Mouse (Mus musculus): ENCODE results near the gene Usp12. TPM values are rescaled to one million over a fixed set of nuclear protein-coding genes. Genes with fewer than 3 reads are reported as not detected.

Usp12 gene
- polyA plus RNA-seq, 1 experiment from 2014 or later, result 13.0 TPM

DNA sequence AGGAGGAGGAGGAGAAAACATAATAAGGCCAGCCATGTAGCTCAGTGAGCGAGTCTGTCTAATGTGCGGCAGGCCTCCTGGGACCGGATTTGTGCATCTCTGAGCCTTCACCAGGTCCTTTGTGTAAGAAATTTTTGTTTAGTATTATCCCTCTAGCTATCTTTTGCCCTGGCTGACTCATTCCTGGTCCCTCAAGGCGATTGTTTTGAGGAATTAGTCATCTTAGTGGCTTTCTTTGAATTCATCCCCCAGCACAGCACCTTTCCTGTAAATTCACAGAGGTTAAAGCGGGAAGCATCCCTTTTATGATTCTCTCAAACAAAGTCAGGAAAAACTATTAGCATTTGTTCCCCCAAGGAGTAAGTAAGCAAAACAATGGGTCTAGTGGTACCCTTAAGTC lies 18.1 kb upstream of the Usp12 start:
- ATAC-seq, result no peak
- H3K4me2 ChIP-seq (ENCODE audit: low read length), result no peak overlapping the region

DNA sequence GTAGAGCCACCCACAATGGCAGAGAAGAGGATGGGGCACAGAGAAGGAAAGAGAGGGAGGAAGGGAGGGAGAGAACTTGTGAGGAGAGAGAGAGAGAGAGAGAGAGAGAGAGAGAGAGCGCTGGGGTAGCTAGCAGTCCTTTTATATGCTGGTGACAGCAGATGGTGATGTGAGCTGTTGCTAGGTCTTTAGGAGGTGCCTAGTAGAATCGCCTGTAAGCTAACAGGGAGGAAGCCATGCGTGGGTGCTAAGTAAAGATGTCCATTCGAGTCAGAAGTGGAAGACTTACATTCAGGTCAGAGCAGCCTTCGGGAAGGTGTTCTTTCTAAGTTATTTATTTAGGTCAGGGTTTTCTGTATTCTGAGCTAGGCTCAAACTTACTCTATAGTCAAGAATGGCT lies 15.1 kb upstream of the Usp12 start:
- H3K36me3 ChIP-seq (ENCODE audit: control insufficient read depth, insufficient read depth, low read length), result no peaks in the 10 kb centered on the region
- WGBS, result 75% methylated on average over 5 of the region's 5 CpGs
- H3K27me3 ChIP-seq (replicated peaks; ENCODE audit: control insufficient read depth, insufficient read depth, low read length), result no peaks in the 10 kb centered on the region
- H3K9me3 ChIP-seq (ENCODE audit: control insufficient read depth, low read length), result no peaks in the 10 kb centered on the region
- no peak overlapping the region for H3K4me3 ChIP-seq (ENCODE audit: low read length)
- ATAC-seq, result no peak
- no peak overlapping the region for H3K4me2 ChIP-seq (ENCODE audit: low read length)
- H3K9ac ChIP-seq (ENCODE audit: low read depth, low read length), result no peak overlapping the region
- H3K4me1 ChIP-seq (ENCODE audit: control insufficient read depth, insufficient read depth, low read depth, low read length), result no peaks in the 10 kb centered on the region
- no peak overlapping the region for H3K27ac ChIP-seq (ENCODE audit: low read depth, low read length)

More for the DNA sequence above, 18.1 kb upstream of the Usp12 start:
- no peak overlapping the region for H3K27ac ChIP-seq (ENCODE audit: low read depth, low read length)
- H3K27me3 ChIP-seq (replicated peaks; ENCODE audit: control insufficient read depth, insufficient read depth, low read length), result no peaks in the 10 kb centered on the region
- H3K9ac ChIP-seq (ENCODE audit: low read depth, low read length), result no peak overlapping the region
- 92% methylated on average over 5 of the region's 5 CpGs for WGBS
- H3K9me3 ChIP-seq (ENCODE audit: control insufficient read depth, low read length), result no peaks in the 10 kb centered on the region
- no peak overlapping the region for H3K4me3 ChIP-seq (ENCODE audit: low read length)
- H3K4me1 ChIP-seq (ENCODE audit: control insufficient read depth, insufficient read depth, low read depth, low read length), result no peaks in the 10 kb centered on the region
- H3K36me3 ChIP-seq (ENCODE audit: control insufficient read depth, insufficient read depth, low read length), result no peaks in the 10 kb centered on the region

- Histone ChIP-seq H3K4me3 (ENCODE audit: low read length) (no peak overlapping the region), H3K4me2 (ENCODE audit: low read length) (no peak overlapping the region), H3K9me3 (ENCODE audit: control insufficient read depth, low read length) (peaks cover 4% of the 10 kb centered on the region; the same call in 1 of the 2 replicates), H3K4me1 (ENCODE audit: control insufficient read depth, insufficient read depth, low read depth, low read length) (no peaks in the 10 kb centered on the region), H3K9ac (ENCODE audit: low read depth, low read length) (no peak overlapping the region), H3K27ac (ENCODE audit: low read depth, low read length) (no peak overlapping the region; the same call in 1 of the 2 replicates), H3K27me3 (replicated peaks; ENCODE audit: control insufficient read depth, insufficient read depth, low read length) (no peaks in the 10 kb centered on the region), H3K36me3 (ENCODE audit: control insufficient read depth, insufficient read depth, low read length) (no peaks in the 10 kb centered on the region)
- WGBS, result 83% methylated on average over 8 of the region's 8 CpGs
- no peak for ATAC-seq
These were observed 11.2 kb upstream of the Usp12 start for GRCm38 (mm10) chr5:146806004-146806430.

- Histone ChIP-seq H3K27ac (ENCODE audit: low read depth, low read length) (no peak overlapping the region), H3K4me2 (ENCODE audit: low read length) (no peak overlapping the region), H3K4me3 (ENCODE audit: low read length) (no peak overlapping the region), H3K9ac (ENCODE audit: low read depth, low read length) (no peak overlapping the region), H3K36me3 (ENCODE audit: control insufficient read depth, insufficient read depth, low read length) (no peaks in the 10 kb centered on the region), H3K9me3 (ENCODE audit: control insufficient read depth, low read length) (peaks cover 4% of the 10 kb centered on the region; the same call in 1 of the 2 replicates), H3K27me3 (replicated peaks; ENCODE audit: control insufficient read depth, insufficient read depth, low read length) (no peaks in the 10 kb centered on the region), H3K4me1 (ENCODE audit: control insufficient read depth, insufficient read depth, low read depth, low read length) (peaks cover 5% of the 10 kb centered on the region)
- 30% methylated on average over 9 of the region's 9 CpGs for WGBS
- no peak for ATAC-seq
These were observed 3.2 kb upstream of the Usp12 start for GRCm38 (mm10) chr5:146798031-146798430.

GRCm38 (mm10) chr5:146795728-146796127 lies 922 bp upstream of the Usp12 start:
- Histone ChIP-seq H3K4me1 (ENCODE audit: control insufficient read depth, insufficient read depth, low read depth, low read length) (peaks cover 27% of the 10 kb centered on the region), H3K27me3 (replicated peaks; ENCODE audit: control insufficient read depth, insufficient read depth, low read length) (no peaks in the 10 kb centered on the region), H3K36me3 (ENCODE audit: control insufficient read depth, insufficient read depth, low read length) (no peaks in the 10 kb centered on the region), H3K9me3 (ENCODE audit: control insufficient read depth, low read length) (no peaks in the 10 kb centered on the region), H3K4me2 (ENCODE audit: low read length) (no peak overlapping the region), H3K9ac (ENCODE audit: low read depth, low read length) (no peak overlapping the region), H3K27ac (ENCODE audit: low read depth, low read length) (no peak overlapping the region), H3K4me3 (ENCODE audit: low read length) (no peak overlapping the region)
- no peak for ATAC-seq
- WGBS, result 69% methylated on average over 13 of the region's 13 CpGs

GRCm38 (mm10) chr5:146794084-146794852 lies 538 bp downstream of the Usp12 start:
- Histone ChIP-seq H3K27ac (ENCODE audit: low read depth, low read length) (peak overlapping the region; percentile 88), H3K36me3 (ENCODE audit: control insufficient read depth, insufficient read depth, low read length) (no peaks in the 10 kb centered on the region), H3K9me3 (ENCODE audit: control insufficient read depth, low read length) (no peaks in the 10 kb centered on the region), H3K9ac (ENCODE audit: low read depth, low read length) (peak overlapping the region; percentile 98), H3K27me3 (replicated peaks; ENCODE audit: control insufficient read depth, insufficient read depth, low read length) (no peaks in the 10 kb centered on the region), H3K4me1 (ENCODE audit: control insufficient read depth, insufficient read depth, low read depth, low read length) (peaks cover 31% of the 10 kb centered on the region), H3K4me2 (ENCODE audit: low read length) (peak overlapping the region; percentile 81), H3K4me3 (ENCODE audit: low read length) (peak overlapping the region; percentile 99)
- peak; percentile 54 for ATAC-seq
- under 1% methylated on average over 46 of the region's 83 CpGs for WGBS

DNA sequence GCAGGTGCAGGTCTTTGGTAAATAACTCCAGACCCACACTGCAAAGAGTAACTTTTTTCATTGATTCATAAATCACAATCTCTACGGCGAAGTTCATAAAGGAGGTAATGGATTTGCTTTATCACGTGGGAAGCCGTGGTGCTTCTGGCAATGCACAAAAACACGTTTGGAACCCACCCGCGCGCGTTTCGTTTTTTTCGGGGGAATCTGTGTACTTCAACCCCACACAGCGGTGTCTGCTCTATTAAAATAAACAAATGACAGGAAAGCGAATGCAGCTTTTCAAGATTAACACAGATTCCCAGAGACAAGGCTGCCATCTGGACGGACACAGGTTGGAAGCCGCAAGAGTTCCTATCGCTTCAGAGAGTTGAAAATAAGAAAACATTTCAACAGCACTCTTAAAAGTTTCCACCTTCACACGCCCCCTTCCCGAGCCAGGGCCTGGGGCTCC lies 1.1 kb downstream of the Usp12 start:
- Histone ChIP-seq H3K9ac (ENCODE audit: low read depth, low read length) (peak overlapping the region; percentile 98), H3K27me3 (replicated peaks; ENCODE audit: control insufficient read depth, insufficient read depth, low read length) (no peaks in the 10 kb centered on the region), H3K4me3 (ENCODE audit: low read length) (peak overlapping the region; percentile 99), H3K9me3 (ENCODE audit: control insufficient read depth, low read length) (no peaks in the 10 kb centered on the region), H3K36me3 (ENCODE audit: control insufficient read depth, insufficient read depth, low read length) (no peaks in the 10 kb centered on the region), H3K27ac (ENCODE audit: low read depth, low read length) (peak overlapping the region; percentile 88), H3K4me2 (ENCODE audit: low read length) (peak overlapping the region; percentile 81), H3K4me1 (ENCODE audit: control insufficient read depth, insufficient read depth, low read depth, low read length) (peaks cover 31% of the 10 kb centered on the region)
- no peak for ATAC-seq
- WGBS, result 6% methylated on average over 18 of the region's 18 CpGs

DNA sequence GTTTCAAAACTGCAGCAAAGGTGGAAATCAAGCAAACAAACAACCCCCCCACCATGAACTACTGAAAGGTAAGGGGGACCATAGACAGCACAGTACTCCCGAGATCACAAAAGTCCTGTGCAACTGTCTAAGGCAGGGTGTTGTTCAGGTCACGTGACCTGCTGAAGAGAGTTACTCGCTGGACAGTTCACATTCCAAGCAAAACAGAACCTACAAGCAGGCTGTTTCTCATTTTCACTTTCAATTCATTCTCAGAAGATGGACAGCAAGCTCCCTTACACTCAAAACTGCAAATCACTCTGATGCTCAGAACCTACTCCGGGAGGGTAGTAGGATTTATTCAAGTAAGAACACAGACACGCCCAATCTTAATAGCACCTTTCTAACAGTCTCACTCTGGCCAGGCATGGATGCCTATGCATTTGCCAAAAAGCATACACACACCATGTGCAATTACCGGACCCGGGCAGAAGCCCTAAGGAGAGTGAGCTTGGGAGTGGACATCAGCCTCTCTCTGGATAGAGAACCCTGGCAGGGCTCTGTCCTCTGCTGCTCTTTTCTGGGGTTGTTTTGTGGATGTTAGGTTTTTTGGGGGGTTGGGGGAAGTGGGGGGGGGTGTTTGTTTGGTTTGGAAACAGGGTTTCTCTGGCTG lies 2.5 kb downstream of the Usp12 start:
- H3K9ac ChIP-seq (ENCODE audit: low read depth, low read length), result no peak overlapping the region
- no peak for ATAC-seq
- no peak overlapping the region for H3K27ac ChIP-seq (ENCODE audit: low read depth, low read length)
- H3K9me3 ChIP-seq (ENCODE audit: control insufficient read depth, low read length), result no peaks in the 10 kb centered on the region
- peaks cover 31% of the 10 kb centered on the region for H3K4me1 ChIP-seq (ENCODE audit: control insufficient read depth, insufficient read depth, low read depth, low read length)
- H3K36me3 ChIP-seq (ENCODE audit: control insufficient read depth, insufficient read depth, low read length), result no peaks in the 10 kb centered on the region
- H3K4me3 ChIP-seq (ENCODE audit: low read length), result no peak overlapping the region
- peak overlapping the region; percentile 10 for H3K4me2 ChIP-seq (ENCODE audit: low read length)
- no peaks in the 10 kb centered on the region for H3K27me3 ChIP-seq (replicated peaks; ENCODE audit: control insufficient read depth, insufficient read depth, low read length)
- WGBS, result 77% methylated on average over 7 of the region's 7 CpGs

DNA sequence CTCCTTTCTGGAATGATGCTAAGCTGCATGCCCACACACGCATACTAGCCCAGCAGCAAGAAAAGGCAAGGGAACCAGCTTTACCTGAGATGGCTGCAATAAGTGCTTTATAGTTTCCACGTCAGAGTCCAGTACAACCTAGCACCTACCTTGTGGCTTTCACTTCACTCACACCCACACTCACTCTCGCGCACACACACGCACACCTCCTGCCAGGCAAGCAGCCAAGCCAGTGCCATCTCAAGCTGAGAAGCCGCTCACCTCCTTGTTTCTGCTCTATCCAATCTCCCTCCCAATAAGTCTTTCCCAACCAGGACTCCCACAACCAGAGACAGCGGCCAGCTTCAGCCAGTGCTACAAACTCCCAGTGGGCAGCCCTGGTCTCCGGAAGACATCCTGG lies 3.9 kb downstream of the Usp12 start:
- H3K9me3 ChIP-seq (ENCODE audit: control insufficient read depth, low read length), result no peaks in the 10 kb centered on the region
- 0 out of 2 replicates have a peak overlapping the region, but pooled peaks have one; percentile 29 for H3K27ac ChIP-seq (ENCODE audit: low read depth, low read length)
- no peaks in the 10 kb centered on the region for H3K36me3 ChIP-seq (ENCODE audit: control insufficient read depth, insufficient read depth, low read length)
- H3K4me3 ChIP-seq (ENCODE audit: low read length), result no peak overlapping the region
- H3K27me3 ChIP-seq (replicated peaks; ENCODE audit: control insufficient read depth, insufficient read depth, low read length), result no peaks in the 10 kb centered on the region
- WGBS, result 69% methylated on average over 8 of the region's 8 CpGs
- ATAC-seq, result no peak
- H3K4me1 ChIP-seq (ENCODE audit: control insufficient read depth, insufficient read depth, low read depth, low read length), result peaks cover 31% of the 10 kb centered on the region
- peak overlapping the region; percentile 23; the same call in 1 of the 2 replicates for H3K4me2 ChIP-seq (ENCODE audit: low read length)
- H3K9ac ChIP-seq (ENCODE audit: low read depth, low read length), result no peak overlapping the region
